Mouse (Mus musculus): ENCODE data around the gene Tex38. TPM values are rescaled to one million over a fixed set of nuclear protein-coding genes. Genes with fewer than 3 reads are reported as not detected.

The Tex38 gene
- polyA plus RNA-seq, 1 experiment from 2014 or later: 0.42 TPM

DNA sequence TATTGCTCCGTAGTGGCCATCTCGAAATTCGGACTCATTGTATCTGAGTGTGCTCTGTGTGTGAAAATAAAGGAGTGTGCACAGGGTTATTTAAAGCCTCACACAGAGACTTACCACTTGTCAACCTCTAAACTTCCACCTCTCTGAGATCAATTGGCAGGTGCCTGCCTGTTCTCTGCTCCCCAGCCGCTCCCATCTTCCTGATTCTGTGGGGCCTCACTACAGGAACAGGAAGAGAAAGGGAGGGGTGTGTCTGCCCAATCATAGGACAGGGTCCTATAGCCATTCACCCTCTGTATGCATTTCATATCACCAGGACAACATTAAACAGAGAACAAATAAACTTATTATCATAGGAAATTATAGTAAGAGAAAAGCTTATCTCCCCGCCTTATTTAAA is 47.1 kb downstream of the Tex38 start:
- Histone ChIP-seq H3K4me3 (no peak overlapping the region), H3K36me3 (no peaks in the 10 kb centered on the region), H3K9me3 (no peaks in the 10 kb centered on the region), H3K27ac (no peak overlapping the region), H3K27me3 (no peaks in the 10 kb centered on the region), H3K4me1 (peaks cover 6% of the 10 kb centered on the region), H3K4me2 (replicated peaks) (no peak overlapping the region), H3K9ac (no peak overlapping the region)
- WGBS: 76% methylated on average over 5 of the region's 5 CpGs
- ATAC-seq (ENCODE audit: insufficient number of reproducible peaks, insufficient read depth, low FRiP score, low TSS enrichment): no peak

DNA sequence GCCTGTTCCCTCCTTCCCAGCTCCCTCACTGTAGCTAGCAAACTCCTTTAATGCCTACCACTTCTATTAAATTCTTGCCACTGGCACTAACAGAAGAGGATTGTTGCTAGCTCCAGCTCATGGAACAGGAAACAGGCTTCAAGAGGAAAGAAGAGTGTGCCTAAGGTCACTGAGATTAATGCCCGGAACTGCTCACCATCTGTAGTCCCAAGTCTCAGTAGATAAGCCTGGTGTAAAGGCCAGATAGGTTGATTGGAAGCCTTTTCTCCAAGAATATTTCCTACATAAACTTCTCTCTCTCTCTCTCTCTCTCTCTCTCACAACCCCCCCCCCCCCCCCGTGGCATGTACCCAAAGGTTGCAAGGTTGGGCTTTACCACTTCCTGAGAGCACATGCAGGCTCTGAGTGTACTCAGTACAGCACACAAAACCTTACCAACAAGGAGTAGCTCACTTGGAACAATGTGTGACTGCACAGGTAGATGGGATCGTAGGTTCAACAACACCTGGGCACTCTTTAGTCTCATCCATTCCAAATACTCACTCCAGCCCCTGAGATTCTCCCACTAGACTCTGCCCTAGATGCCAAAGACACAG is 48.5 kb downstream of the Tex38 start:
- H3K9me3 ChIP-seq: no peaks in the 10 kb centered on the region
- H3K4me3 ChIP-seq: no peak overlapping the region
- WGBS: 60% methylated on average over 3 of the region's 3 CpGs
- H3K27ac ChIP-seq: no peak overlapping the region
- no peaks in the 10 kb centered on the region for H3K4me1 ChIP-seq
- no peaks in the 10 kb centered on the region for H3K27me3 ChIP-seq
- H3K4me2 ChIP-seq (replicated peaks): no peak overlapping the region
- no peaks in the 10 kb centered on the region for H3K36me3 ChIP-seq
- H3K9ac ChIP-seq: no peak overlapping the region
- ATAC-seq (ENCODE audit: insufficient number of reproducible peaks, insufficient read depth, low FRiP score, low TSS enrichment): no peak

- Histone ChIP-seq H3K4me3 (no peak overlapping the region), H3K4me1 (no peaks in the 10 kb centered on the region), H3K27me3 (no peaks in the 10 kb centered on the region), H3K4me2 (replicated peaks) (no peak overlapping the region), H3K36me3 (no peaks in the 10 kb centered on the region), H3K27ac (no peak overlapping the region), H3K9ac (no peak overlapping the region), H3K9me3 (no peaks in the 10 kb centered on the region)
- 23% methylated on average over 7 of the region's 7 CpGs for WGBS
- ATAC-seq (ENCODE audit: insufficient number of reproducible peaks, insufficient read depth, low FRiP score, low TSS enrichment): peak; percentile 54
These were observed 49.1 kb downstream of the Tex38 start for GRCm38 (mm10) chr4:115731588-115732222.

Other genes with a start within 250 kb of the Tex38 start
- not detected in 2 replicates for gene Cyp4a31, start 217.4 kb downstream of the Tex38 start, polyA plus RNA-seq (2016; fragmentation: Nextera tagmentation; extraction: Ambion mirVana)
- gene Cyp4a32, start 180.0 kb downstream of the Tex38 start, polyA plus RNA-seq (2016; fragmentation: Nextera tagmentation; extraction: Ambion mirVana): not detected in 2 replicates
- gene Cyp4b1, start 133.3 kb downstream of the Tex38 start, polyA plus RNA-seq (2016; fragmentation: Nextera tagmentation; extraction: Ambion mirVana): 0.22 TPM in 1 of 2 replicates, not detected in the other
- gene Efcab14, start 43.3 kb downstream of the Tex38 start, polyA plus RNA-seq (2016; fragmentation: Nextera tagmentation; extraction: Ambion mirVana): 32.5 and 34.1 TPM in 2 replicates
- 57.9 and 58.4 TPM in 2 replicates for gene Atpaf1, start 3.8 kb upstream of the Tex38 start, polyA plus RNA-seq (2016; fragmentation: Nextera tagmentation; extraction: Ambion mirVana)
- gene Mob3c, start 47.1 kb upstream of the Tex38 start, polyA plus RNA-seq (2016; fragmentation: Nextera tagmentation; extraction: Ambion mirVana): 9.1 and 9.7 TPM in 2 replicates
- 26.5 and 28.0 TPM in 2 replicates for gene Mknk1, start 58.2 kb upstream of the Tex38 start, polyA plus RNA-seq (2016; fragmentation: Nextera tagmentation; extraction: Ambion mirVana)
- gene Kncn, start 103.4 kb upstream of the Tex38 start, polyA plus RNA-seq (2016; fragmentation: Nextera tagmentation; extraction: Ambion mirVana): not detected in 2 replicates
- gene 6430628N08Rik, start 109.6 kb upstream of the Tex38 start, polyA plus RNA-seq (2016; fragmentation: Nextera tagmentation; extraction: Ambion mirVana): not detected in 2 replicates
- 1.3 and 1.4 TPM in 2 replicates for gene Dmbx1, start 158.9 kb upstream of the Tex38 start, polyA plus RNA-seq (2016; fragmentation: Nextera tagmentation; extraction: Ambion mirVana)
- 2.8 and 3.3 TPM in 2 replicates for gene Faah, start 236.9 kb upstream of the Tex38 start, polyA plus RNA-seq (2016; fragmentation: Nextera tagmentation; extraction: Ambion mirVana)